Mouse (Mus musculus) kidney, postnatal 4 days (tissue): ENCODE measurements around the gene Coasy.

Experiments
- DNase-seq, 2 experiments: peaks; one replicate each; pipeline ENCODE4 v3.0.0; 2021; ENCODE audit warnings: mixed read lengths in 2 of 2

Coasy gene

GRCm38 (mm10) chr11:101063676-101064327, 18.6 kb upstream of the Coasy start:
- DNase-seq = peak; percentile 67 to 78

GRCm38 (mm10) chr11:101064462-101064861, 17.9 kb upstream of the Coasy start:
- no peak for DNase-seq

- no peak for DNase-seq
Observed at GRCm38 (mm10) chr11:101065002-101065401, 17.4 kb upstream of the Coasy start.

- peak; percentile 93 to 94 for DNase-seq
Observed at GRCm38 (mm10) chr11:101066549-101067412, 15.6 kb upstream of the Coasy start.

GRCm38 (mm10) chr11:101069391-101070188, 12.8 kb upstream of the Coasy start, which contains the start of gene Naglu:
TSS of gene Naglu (plus strand) at chr11:101070012.
- peak; percentile 96 to 98 for DNase-seq

GRCm38 (mm10) chr11:101070189-101070527, 12.2 kb upstream of the Coasy start:
- no peak for DNase-seq

GRCm38 (mm10) chr11:101070987-101071386, 11.4 kb upstream of the Coasy start:
- no peak for DNase-seq

- no peak for DNase-seq
Observed at GRCm38 (mm10) chr11:101071810-101072428, 10.4 kb upstream of the Coasy start.

GRCm38 (mm10) chr11:101078121-101078520, 4.2 kb upstream of the Coasy start, which contains the start of gene Hsd17b1:
TSS of gene Hsd17b1 (plus strand) at chr11:101078411.
- no peak for DNase-seq

GRCm38 (mm10) chr11:101079746-101080145, 2.6 kb upstream of the Coasy start:
- DNase-seq = peak in 1 of 2 experiments; percentile 43

- no peak for DNase-seq
Observed at GRCm38 (mm10) chr11:101080421-101080820, 1.9 kb upstream of the Coasy start.

GRCm38 (mm10) chr11:101081659-101082058, 706 bp upstream of the Coasy start:
- DNase-seq = peak in 1 of 2 experiments; percentile 34

- peak; percentile 49 to 69 for DNase-seq
Observed at GRCm38 (mm10) chr11:101083083-101083697, 825 bp downstream of the Coasy start.

GRCm38 (mm10) chr11:101084246-101084645, 1.9 kb downstream of the Coasy start:
- no peak for DNase-seq

- DNase-seq = no peak
Observed at GRCm38 (mm10) chr11:101084811-101085210, 2.4 kb downstream of the Coasy start.

- no peak for DNase-seq
Observed at GRCm38 (mm10) chr11:101085617-101086322, 3.4 kb downstream of the Coasy start.

GRCm38 (mm10) chr11:101086323-101086674, 3.9 kb downstream of the Coasy start:
- peak in 1 of 2 experiments; percentile 29 for DNase-seq

- DNase-seq = peak; percentile 91 to 96
Observed at GRCm38 (mm10) chr11:101086756-101087681, 4.7 kb downstream of the Coasy start, which contains the start of gene Mlx. TSS of gene Mlx (plus strand) at chr11:101087277.

GRCm38 (mm10) chr11:101087682-101088055, 5.3 kb downstream of the Coasy start:
- no peak for DNase-seq

- no peak for DNase-seq
Observed at GRCm38 (mm10) chr11:101089931-101090330, 7.6 kb downstream of the Coasy start.
